Mouse (Mus musculus): ENCODE data around the gene 4930452B06Rik. TPM values are rescaled to one million over a fixed set of nuclear protein-coding genes. Genes with fewer than 3 reads are reported as not detected.

The 4930452B06Rik gene
- polyA plus RNA-seq (2015; fragmentation: Nextera tagmentation; extraction: Ambion mirVana) = 8.3 and 8.4 TPM in 2 replicates

GRCm38 (mm10) chr14:8665636-8666411, at the start of gene 4930452B06Rik:
4930452B06Rik (minus strand) TSS chr14:8666240.
- DNase-seq (ENCODE audit: low spot score) = peak; percentile 82
- Histone ChIP-seq H3K9me3 (replicated peaks; ENCODE audit: low read length) (no peaks in the 10 kb centered on the region), H3K27ac (peak within 1 kb of the TSS; percentile 32; the same call in 1 of the 2 replicates), H3K27me3 (ENCODE audit: insufficient read depth, low read length) (no peaks in the 10 kb centered on the region), H3K4me3 (replicated peaks; ENCODE audit: low read depth, low read length) (peak within 1 kb of the TSS; percentile 54), H3K36me3 (ENCODE audit: insufficient read depth, low read length) (no peaks in the 10 kb centered on the region), H3K4me1 (replicated peaks; ENCODE audit: insufficient read depth, low read length) (no peaks in the 10 kb centered on the region), H3K4me2 (ENCODE audit: low read length) (peak within 1 kb of the TSS; percentile 70), H3K9ac (ENCODE audit: low read depth, low read length) (peak within 1 kb of the TSS; percentile 69)
- peak; percentile 98 for ATAC-seq (replicated peaks; ENCODE audit: low FRiP score, low read depth)
- under 1% methylated on average over 45 of the region's 45 CpGs for WGBS
- TF ChIP-seq CTCF (IDR thresholded peaks at IDR 0.05; ENCODE audit: low read depth) = no peak

DNA sequence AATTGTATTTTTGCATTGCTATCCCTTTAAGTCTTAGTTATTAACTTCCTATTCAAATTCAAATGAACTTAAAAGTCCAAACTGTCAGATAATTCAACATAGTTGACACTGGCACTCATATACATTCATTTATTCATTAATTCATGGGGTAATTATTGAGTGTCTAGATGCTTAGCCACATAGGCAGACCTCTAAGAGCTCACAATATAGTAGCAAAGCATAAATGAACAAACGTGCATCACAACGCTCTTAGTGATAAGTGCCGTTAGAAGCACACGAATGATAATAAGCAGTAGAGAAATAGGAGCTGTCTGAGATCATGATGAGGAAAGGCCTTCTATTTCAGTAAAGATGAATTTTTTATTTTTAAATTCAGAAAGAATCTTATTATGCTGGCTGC, 46.6 kb upstream of the 4930452B06Rik start:
- H3K4me3 ChIP-seq (replicated peaks; ENCODE audit: low read depth, low read length) = no peak overlapping the region
- no peak overlapping the region for H3K4me2 ChIP-seq (ENCODE audit: low read length)
- H3K9ac ChIP-seq (ENCODE audit: low read depth, low read length) = no peak overlapping the region
- H3K36me3 ChIP-seq (ENCODE audit: insufficient read depth, low read length) = no peaks in the 10 kb centered on the region
- no peak for TF ChIP-seq CTCF (IDR thresholded peaks at IDR 0.05; ENCODE audit: low read depth)
- H3K27me3 ChIP-seq (ENCODE audit: insufficient read depth, low read length) = no peaks in the 10 kb centered on the region
- ATAC-seq (replicated peaks; ENCODE audit: low FRiP score, low read depth) (no peak), DNase-seq (ENCODE audit: low spot score) (no peak)
- 95% methylated on average over 4 of the region's 4 CpGs for WGBS
- no peaks in the 10 kb centered on the region for H3K4me1 ChIP-seq (replicated peaks; ENCODE audit: insufficient read depth, low read length)
- H3K9me3 ChIP-seq (replicated peaks; ENCODE audit: low read length) = no peaks in the 10 kb centered on the region
- H3K27ac ChIP-seq = no peak overlapping the region

- no peak overlapping the region for H3K4me2 ChIP-seq (ENCODE audit: low read length)
- ATAC-seq (replicated peaks; ENCODE audit: low FRiP score, low read depth) (no peak), DNase-seq (ENCODE audit: low spot score) (peak; percentile 57)
- WGBS = 15% methylated on average over 1 of the region's 1 CpGs
- TF ChIP-seq CTCF (IDR thresholded peaks at IDR 0.05; ENCODE audit: low read depth) = no peak
- no peaks in the 10 kb centered on the region for H3K4me1 ChIP-seq (replicated peaks; ENCODE audit: insufficient read depth, low read length)
- no peak overlapping the region for H3K4me3 ChIP-seq (replicated peaks; ENCODE audit: low read depth, low read length)
- H3K27ac ChIP-seq = no peak overlapping the region
- H3K36me3 ChIP-seq (ENCODE audit: insufficient read depth, low read length) = no peaks in the 10 kb centered on the region
- H3K9me3 ChIP-seq (replicated peaks; ENCODE audit: low read length) = no peaks in the 10 kb centered on the region
- H3K27me3 ChIP-seq (ENCODE audit: insufficient read depth, low read length) = no peaks in the 10 kb centered on the region
- H3K9ac ChIP-seq (ENCODE audit: low read depth, low read length) = no peak overlapping the region
These were observed 23.4 kb upstream of the 4930452B06Rik start for GRCm38 (mm10) chr14:8689451-8689850.

DNA sequence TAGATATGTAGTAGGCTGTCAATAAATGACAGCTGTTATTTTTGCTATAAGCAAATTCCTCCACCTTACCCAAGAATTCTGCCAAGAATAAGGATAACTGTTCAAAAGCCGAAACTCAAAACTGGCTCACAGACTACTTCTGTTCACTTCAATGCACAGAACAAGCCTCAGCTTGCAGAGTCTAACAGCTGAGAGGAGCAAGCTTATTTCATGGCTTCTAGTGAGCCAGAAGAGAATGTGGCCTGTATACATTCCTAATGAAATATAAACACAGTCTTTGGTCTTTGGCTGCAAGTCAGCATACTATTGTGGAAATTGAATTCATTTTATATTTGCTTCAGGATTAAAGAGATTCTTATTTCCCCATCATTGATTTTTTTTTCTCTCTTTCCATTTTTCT, 22.4 kb upstream of the 4930452B06Rik start:
- Histone ChIP-seq H3K4me2 (ENCODE audit: low read length) (no peak overlapping the region), H3K27me3 (ENCODE audit: insufficient read depth, low read length) (no peaks in the 10 kb centered on the region), H3K9me3 (replicated peaks; ENCODE audit: low read length) (no peaks in the 10 kb centered on the region), H3K27ac (no peak overlapping the region), H3K36me3 (ENCODE audit: insufficient read depth, low read length) (no peaks in the 10 kb centered on the region), H3K4me3 (replicated peaks; ENCODE audit: low read depth, low read length) (no peak overlapping the region), H3K9ac (ENCODE audit: low read depth, low read length) (no peak overlapping the region), H3K4me1 (replicated peaks; ENCODE audit: insufficient read depth, low read length) (no peaks in the 10 kb centered on the region)
- 76% methylated on average over 1 of the region's 1 CpGs for WGBS
- DNase-seq (ENCODE audit: low spot score) (peak; percentile 4), ATAC-seq (replicated peaks; ENCODE audit: low FRiP score, low read depth) (no peak)
- TF ChIP-seq CTCF (IDR thresholded peaks at IDR 0.05; ENCODE audit: low read depth) = no peak

DNA sequence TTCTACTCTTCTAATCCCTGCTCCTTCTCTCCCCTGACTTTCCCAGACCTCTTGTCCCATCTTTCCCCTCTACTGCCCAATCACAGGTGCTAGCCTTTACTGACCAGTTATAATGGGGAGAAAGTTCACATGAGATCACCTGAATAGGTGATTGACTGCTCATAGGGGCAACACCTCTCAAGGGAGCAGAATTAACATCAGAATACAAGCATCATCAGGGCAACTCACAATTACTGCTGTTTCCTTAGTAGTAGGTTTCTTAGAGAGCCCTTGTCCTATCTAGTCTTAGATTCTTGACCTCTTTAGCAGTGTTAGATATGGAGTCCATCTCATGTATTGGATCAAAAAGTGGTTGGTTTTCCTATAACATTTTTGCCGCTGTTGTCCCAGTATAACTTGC, 20.1 kb upstream of the 4930452B06Rik start:
- no peak overlapping the region for H3K4me2 ChIP-seq (ENCODE audit: low read length)
- no peak overlapping the region for H3K27ac ChIP-seq
- no peaks in the 10 kb centered on the region for H3K4me1 ChIP-seq (replicated peaks; ENCODE audit: insufficient read depth, low read length)
- no peak overlapping the region for H3K4me3 ChIP-seq (replicated peaks; ENCODE audit: low read depth, low read length)
- no peak for DNase-seq (ENCODE audit: low spot score)
- no peak overlapping the region for H3K9ac ChIP-seq (ENCODE audit: low read depth, low read length)
- ATAC-seq (replicated peaks; ENCODE audit: low FRiP score, low read depth) = no peak
- no peaks in the 10 kb centered on the region for H3K36me3 ChIP-seq (ENCODE audit: insufficient read depth, low read length)
- 90% methylated on average over 1 of the region's 1 CpGs for WGBS
- no peaks in the 10 kb centered on the region for H3K27me3 ChIP-seq (ENCODE audit: insufficient read depth, low read length)
- no peak for TF ChIP-seq CTCF (IDR thresholded peaks at IDR 0.05; ENCODE audit: low read depth)
- no peaks in the 10 kb centered on the region for H3K9me3 ChIP-seq (replicated peaks; ENCODE audit: low read length)

DNA sequence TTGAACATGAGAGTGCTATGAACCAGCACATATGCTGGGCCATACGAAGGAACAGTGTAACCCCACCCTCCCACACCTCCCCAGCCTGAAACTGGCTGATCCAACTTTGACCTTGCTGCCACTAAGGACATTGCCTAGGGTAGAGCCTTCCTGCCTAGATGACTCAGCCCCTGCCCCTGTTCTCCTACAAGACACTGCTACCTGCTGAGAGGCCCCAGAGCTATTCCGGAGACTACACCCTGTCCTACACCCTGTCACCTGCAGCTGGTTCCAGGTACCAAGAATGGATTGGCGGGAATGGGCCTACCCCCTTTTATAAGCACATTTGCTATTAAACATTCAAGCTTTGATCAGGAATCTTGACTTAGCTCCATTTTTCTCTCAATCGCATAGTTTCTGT, 13.9 kb upstream of the 4930452B06Rik start:
- H3K27ac ChIP-seq = no peak overlapping the region
- 89% methylated on average over 4 of the region's 4 CpGs for WGBS

More for the DNA sequence above, 13.9 kb upstream of the 4930452B06Rik start:
- no peaks in the 10 kb centered on the region for H3K4me1 ChIP-seq (replicated peaks; ENCODE audit: insufficient read depth, low read length)
- ATAC-seq (replicated peaks; ENCODE audit: low FRiP score, low read depth) = no peak
- no peak overlapping the region for H3K4me2 ChIP-seq (ENCODE audit: low read length)
- no peak for TF ChIP-seq CTCF (IDR thresholded peaks at IDR 0.05; ENCODE audit: low read depth)
- H3K9me3 ChIP-seq (replicated peaks; ENCODE audit: low read length) = no peaks in the 10 kb centered on the region
- DNase-seq (ENCODE audit: low spot score) = no peak
- H3K27me3 ChIP-seq (ENCODE audit: insufficient read depth, low read length) = no peaks in the 10 kb centered on the region
- H3K9ac ChIP-seq (ENCODE audit: low read depth, low read length) = no peak overlapping the region
- H3K36me3 ChIP-seq (ENCODE audit: insufficient read depth, low read length) = no peaks in the 10 kb centered on the region
- H3K4me3 ChIP-seq (replicated peaks; ENCODE audit: low read depth, low read length) = no peak overlapping the region

Data from kidney, postnatal 0 days (tissue).